Mouse (Mus musculus): ENCODE measurements at regions not wholly inside any gene's neighbourhood (a gene's known extent, or its start where the extent isn't known, plus 50 kb on each side); places are given as distances from the start of the nearest gene placed in this dataset.

GRCm38 (mm10) chr4:150725443-150726135, 73.6 kb upstream of the Slc45a1 start:
- Histone ChIP-seq H3K4me1 (replicated peaks; ENCODE audit: low read depth, low read length) (peaks cover 16% of the 10 kb centered on the region; the same call in 1 of the 2 replicates), H3K27me3 (ENCODE audit: insufficient read depth, low read length) (peaks cover 12% of the 10 kb centered on the region), H3K36me3 (ENCODE audit: insufficient read depth, low read length) (no peaks in the 10 kb centered on the region), H3K9me3 (ENCODE audit: low read length) (peaks cover 3% of the 10 kb centered on the region; the same call in 1 of the 2 replicates), H3K4me3 (replicated peaks; ENCODE audit: low read length) (no peak overlapping the region)
- TF ChIP-seq NANOG (IDR thresholded peaks at IDR 0.05; ENCODE audit: borderline replicate concordance, low read length) (no peak), POU5F1 (IDR thresholded peaks at IDR 0.05; ENCODE audit: borderline replicate concordance, low read length) (no peak), CTCF (conservative IDR thresholded peaks at IDR 0.05; ENCODE audit: low read length) (no peak)

- TF ChIP-seq NANOG (IDR thresholded peaks at IDR 0.05; ENCODE audit: borderline replicate concordance, low read length) (no peak), CTCF (conservative IDR thresholded peaks at IDR 0.05; ENCODE audit: low read length) (no peak), POU5F1 (IDR thresholded peaks at IDR 0.05; ENCODE audit: borderline replicate concordance, low read length) (no peak)
- H3K9me3 ChIP-seq (ENCODE audit: low read length), result peaks cover 3% of the 10 kb centered on the region; the same call in 1 of the 2 replicates
- peaks cover 19% of the 10 kb centered on the region; the same call in 1 of the 2 replicates for H3K4me1 ChIP-seq (replicated peaks; ENCODE audit: low read depth, low read length)
- H3K36me3 ChIP-seq (ENCODE audit: insufficient read depth, low read length), result no peaks in the 10 kb centered on the region
- H3K27me3 ChIP-seq (ENCODE audit: insufficient read depth, low read length), result peaks cover 15% of the 10 kb centered on the region
- no peak overlapping the region for H3K4me3 ChIP-seq (replicated peaks; ENCODE audit: low read length)
Observed at GRCm38 (mm10) chr4:150724823-150725222, 72.8 kb upstream of the Slc45a1 start.

- peaks cover 13% of the 10 kb centered on the region for H3K27me3 ChIP-seq (ENCODE audit: insufficient read depth, low read length)
- peak overlapping the region; percentile 50 for H3K4me3 ChIP-seq (replicated peaks; ENCODE audit: low read length)
- H3K4me1 ChIP-seq (replicated peaks; ENCODE audit: low read depth, low read length), result peaks cover 29% of the 10 kb centered on the region; the same call in 1 of the 2 replicates
Observed at GRCm38 (mm10) chr4:150721619-150722283, 69.8 kb upstream of the Slc45a1 start.

GRCm38 (mm10) chr4:150717866-150718265, 65.9 kb upstream of the Slc45a1 start:
- Histone ChIP-seq H3K27me3 (ENCODE audit: insufficient read depth, low read length) (peaks cover 3% of the 10 kb centered on the region; the same call in 1 of the 2 replicates), H3K9me3 (ENCODE audit: low read length) (no peaks in the 10 kb centered on the region), H3K36me3 (ENCODE audit: insufficient read depth, low read length) (no peaks in the 10 kb centered on the region), H3K4me3 (replicated peaks; ENCODE audit: low read length) (no peak overlapping the region), H3K4me1 (replicated peaks; ENCODE audit: low read depth, low read length) (peaks cover 22% of the 10 kb centered on the region; the same call in 1 of the 2 replicates)
- TF ChIP-seq NANOG (IDR thresholded peaks at IDR 0.05; ENCODE audit: borderline replicate concordance, low read length), result no peak
- TF ChIP-seq CTCF (conservative IDR thresholded peaks at IDR 0.05; ENCODE audit: low read length), result no peak

More at GRCm38 (mm10) chr4:150721619-150722283, 69.8 kb upstream of the Slc45a1 start:
- Histone ChIP-seq H3K36me3 (ENCODE audit: insufficient read depth, low read length) (no peaks in the 10 kb centered on the region), H3K9me3 (ENCODE audit: low read length) (peaks cover 2% of the 10 kb centered on the region; the same call in 1 of the 2 replicates)
- TF ChIP-seq CTCF (conservative IDR thresholded peaks at IDR 0.05; ENCODE audit: low read length), result no peak
- TF ChIP-seq NANOG (IDR thresholded peaks at IDR 0.05; ENCODE audit: borderline replicate concordance, low read length), result no peak
- TF ChIP-seq POU5F1 (IDR thresholded peaks at IDR 0.05; ENCODE audit: borderline replicate concordance, low read length), result no peak

GRCm38 (mm10) chr4:150715051-150715450, 63.1 kb upstream of the Slc45a1 start:
- H3K4me3 ChIP-seq (replicated peaks; ENCODE audit: low read length), result no peak overlapping the region
- no peak for TF ChIP-seq NANOG (IDR thresholded peaks at IDR 0.05; ENCODE audit: borderline replicate concordance, low read length)
- no peak for TF ChIP-seq POU5F1 (IDR thresholded peaks at IDR 0.05; ENCODE audit: borderline replicate concordance, low read length)
- no peak for TF ChIP-seq CTCF (conservative IDR thresholded peaks at IDR 0.05; ENCODE audit: low read length)
- peaks cover 12% of the 10 kb centered on the region; the same call in 1 of the 2 replicates for H3K4me1 ChIP-seq (replicated peaks; ENCODE audit: low read depth, low read length)
- H3K36me3 ChIP-seq (ENCODE audit: insufficient read depth, low read length), result no peaks in the 10 kb centered on the region
- H3K9me3 ChIP-seq (ENCODE audit: low read length), result no peaks in the 10 kb centered on the region
- peaks cover under 1% of the 10 kb centered on the region; the same call in 1 of the 2 replicates for H3K27me3 ChIP-seq (ENCODE audit: insufficient read depth, low read length)

GRCm38 (mm10) chr4:150713291-150713690, 61.3 kb upstream of the Slc45a1 start:
- TF ChIP-seq CTCF (conservative IDR thresholded peaks at IDR 0.05; ENCODE audit: low read length) (no peak), NANOG (IDR thresholded peaks at IDR 0.05; ENCODE audit: borderline replicate concordance, low read length) (no peak), POU5F1 (IDR thresholded peaks at IDR 0.05; ENCODE audit: borderline replicate concordance, low read length) (no peak)
- no peaks in the 10 kb centered on the region for H3K9me3 ChIP-seq (ENCODE audit: low read length)
- H3K4me1 ChIP-seq (replicated peaks; ENCODE audit: low read depth, low read length), result peaks cover 14% of the 10 kb centered on the region; the same call in 1 of the 2 replicates
- H3K4me3 ChIP-seq (replicated peaks; ENCODE audit: low read length), result no peak overlapping the region
- H3K27me3 ChIP-seq (ENCODE audit: insufficient read depth, low read length), result no peaks in the 10 kb centered on the region; the same call in 1 of the 2 replicates
- H3K36me3 ChIP-seq (ENCODE audit: insufficient read depth, low read length), result no peaks in the 10 kb centered on the region

- Histone ChIP-seq H3K4me1 (replicated peaks; ENCODE audit: low read depth, low read length) (peaks cover 15% of the 10 kb centered on the region; the same call in 1 of the 2 replicates), H3K9me3 (ENCODE audit: low read length) (no peaks in the 10 kb centered on the region), H3K27me3 (ENCODE audit: insufficient read depth, low read length) (no peaks in the 10 kb centered on the region; the same call in 1 of the 2 replicates), H3K36me3 (ENCODE audit: insufficient read depth, low read length) (no peaks in the 10 kb centered on the region), H3K4me3 (replicated peaks; ENCODE audit: low read length) (no peak overlapping the region)
- TF ChIP-seq CTCF (conservative IDR thresholded peaks at IDR 0.05; ENCODE audit: low read length), result no peak
- no peak for TF ChIP-seq POU5F1 (IDR thresholded peaks at IDR 0.05; ENCODE audit: borderline replicate concordance, low read length)
- no peak for TF ChIP-seq NANOG (IDR thresholded peaks at IDR 0.05; ENCODE audit: borderline replicate concordance, low read length)
Observed at GRCm38 (mm10) chr4:150712856-150713255, 60.9 kb upstream of the Slc45a1 start.

- Histone ChIP-seq H3K9me3 (ENCODE audit: low read length) (no peaks in the 10 kb centered on the region), H3K4me1 (replicated peaks; ENCODE audit: low read depth, low read length) (peaks cover 20% of the 10 kb centered on the region; the same call in 1 of the 2 replicates), H3K4me3 (replicated peaks; ENCODE audit: low read length) (no peak overlapping the region), H3K36me3 (ENCODE audit: insufficient read depth, low read length) (no peaks in the 10 kb centered on the region), H3K27me3 (ENCODE audit: insufficient read depth, low read length) (peaks cover 12% of the 10 kb centered on the region)
- TF ChIP-seq NANOG (IDR thresholded peaks at IDR 0.05; ENCODE audit: borderline replicate concordance, low read length), result no peak
Observed at GRCm38 (mm10) chr4:150711646-150712045, 59.7 kb upstream of the Slc45a1 start.

Measured in E14TG2a.4 (cell line).